Mouse (Mus musculus) brain, embryonic 14.5 days (tissue): Measurements from ENCODE around the gene Cyp21a1.

ENCODE experiments used
- CTCF ChIP-seq: fragments of 200-500 bp; IDR thresholded peaks from 2 replicates; pipeline ENCODE4 v1.5.1; 2012; ENCODE audit warnings: inconsistent platforms, mild to moderate bottlenecking, moderate library complexity, borderline replicate concordance; ENCODE audit not compliant: insufficient read depth, insufficient read length; ENCODE audit errors: extremely low read depth
- POLR2A ChIP-seq: fragments of 200-500 bp; IDR thresholded peaks from 2 replicates; pipeline ENCODE4 v1.6.1; 2012; ENCODE audit warnings: mild to moderate bottlenecking, inconsistent platforms, borderline replicate concordance; ENCODE audit not compliant: poor library complexity, insufficient read depth, insufficient read length, severe bottlenecking; ENCODE audit errors: extremely low read depth

- no peak for TF ChIP-seq POLR2A
- TF ChIP-seq CTCF = no peak
Measured at GRCm38 (mm10) chr17:34844884-34845283, 40.5 kb upstream of the Cyp21a1 start.
